In genomic region chr7:98574771-98575191, GRCm38 (mm10) we compare ENCODE assay signal across 16 mouse cellular contexts.
DNase-seq lines count a peak whose midpoint lies in the region; TF ChIP-seq lines count a peak whose summit lies in the region.
"Had no signal": no experiment of that assay in that cellular context is flagged by ENCODE, and none has a peak within 500 bp of the region (broad histone marks: within the 10 kb centered on the region; RNA-seq: fewer than 3 reads in every experiment).

No protein-coding gene starts in this region.

- TF ChIP-seq CTCF in gastrocnemius, adult 2 months (IDR thresholded peaks at IDR 0.05) = no peak
- no peak for TF ChIP-seq CTCF in liver, adult 2 months (IDR thresholded peaks at IDR 0.05; ENCODE audit: low read depth, low read length)
- no peak for TF ChIP-seq CTCF in thymus, adult 2 months (IDR thresholded peaks at IDR 0.05; ENCODE audit: borderline replicate concordance, control insufficient read depth, extremely low read depth, insufficient read depth, low read length, poor library complexity)

- 56% methylated on average over 2 of the region's 2 CpGs for WGBS in liver, adult 2 months
- 95% methylated on average over 2 of the region's 2 CpGs for WGBS in thymus, adult 2 months

- no peaks in the 10 kb centered on the region for H3K27me3 ChIP-seq in liver, adult 2 months (ENCODE audit: control insufficient read depth, insufficient read depth, low read length)
- no peaks in the 10 kb centered on the region for H3K27me3 ChIP-seq in thymus, adult 2 months (ENCODE audit: control insufficient read depth, insufficient read depth, low read length)
- H3K27me3 ChIP-seq: embryonic facial prominence, embryonic 15.5 days; forebrain, embryonic 12.5 days; liver, embryonic 13.5 days; stomach, embryonic 15.5 days had no signal

- no peak overlapping the region for H3K4me3 ChIP-seq in gastrocnemius, adult 2 months
- H3K4me3 ChIP-seq in liver, adult 2 months (ENCODE audit: insufficient read depth, low read depth, low read length) = no peak overlapping the region
- no peak overlapping the region for H3K4me3 ChIP-seq in thymus, adult 2 months (ENCODE audit: control insufficient read depth, insufficient read depth, low read length)
- H3K4me3 ChIP-seq: embryonic facial prominence, embryonic 15.5 days; forebrain, embryonic 12.5 days; liver, embryonic 13.5 days; stomach, embryonic 15.5 days had no signal

- H3K4me1 ChIP-seq in liver, adult 2 months (ENCODE audit: control insufficient read depth, insufficient read depth, low read length) = peaks cover 12% of the 10 kb centered on the region
- H3K4me1 ChIP-seq in thymus, adult 2 months (replicated peaks; ENCODE audit: control insufficient read depth, insufficient read depth, low read length) = peaks cover 54% of the 10 kb centered on the region
- H3K4me1 ChIP-seq: forebrain, embryonic 12.5 days had no signal

- peak overlapping the region; percentile 63 for H3K27ac ChIP-seq in gastrocnemius, adult 2 months
- peak overlapping the region; percentile 72 for H3K27ac ChIP-seq in liver, adult 2 months (replicated peaks; ENCODE audit: insufficient read depth, low read depth, low read length)
- H3K27ac ChIP-seq in thymus, adult 2 months (ENCODE audit: control insufficient read depth, insufficient read depth, low read length) = no peak overlapping the region
- H3K27ac ChIP-seq: embryonic facial prominence, embryonic 15.5 days; forebrain, embryonic 12.5 days; liver, embryonic 13.5 days; stomach, embryonic 15.5 days had no signal

- no peaks in the 10 kb centered on the region for H3K36me3 ChIP-seq in liver, adult 2 months (ENCODE audit: control insufficient read depth, insufficient read depth, low read length)
- H3K36me3 ChIP-seq in thymus, adult 2 months (ENCODE audit: control insufficient read depth, insufficient read depth, low read length) = no peaks in the 10 kb centered on the region
- H3K36me3 ChIP-seq: embryonic facial prominence, embryonic 15.5 days; forebrain, embryonic 12.5 days; liver, embryonic 13.5 days; stomach, embryonic 15.5 days had no signal

- no peak for TF ChIP-seq POLR2A in liver, adult 2 months (IDR thresholded peaks at IDR 0.05; ENCODE audit: extremely low read depth, insufficient read depth, low read length)
- TF ChIP-seq POLR2A in thymus, adult 2 months (IDR thresholded peaks at IDR 0.05; ENCODE audit: control insufficient read depth, extremely low read depth, insufficient read depth, low read length, poor library complexity) = no peak

- intact Hi-C loops in gastrocnemius, adult 2 months (cut with DNase I) = no loop called here
- intact Hi-C loops in gastrocnemius, postnatal 14 days (cut with DNase I; ENCODE audit: low total_unique reads) = no loop called here

- no peak for DNase-seq in gastrocnemius, adult 2 months
- no peak for DNase-seq in gastrocnemius, postnatal 14 days
- peak; percentile 55 for DNase-seq in liver, adult 2 months (ENCODE audit: extremely low read depth, low read depth, low spot score)
- no peak for DNase-seq in liver
- peak; percentile 31 to 58 for DNase-seq in kidney, adult 8-10 months
- peak; percentile 52 to 57 for DNase-seq in kidney, postnatal 36 days
- DNase-seq in thymus, adult 2 months = no peak
- no peak for DNase-seq in cerebellum, postnatal 4 days (ENCODE audit: low spot score in 2 of 2)
- DNase-seq: cerebellum, adult 2 months; layer of hippocampus, postnatal 36 days; liver, embryonic 13.5 days; lung, postnatal 10 days; spleen, adult 18-20 months had no signal

- H3K9ac ChIP-seq in liver, adult 2 months (ENCODE audit: low read depth, low read length) = no peak overlapping the region
- H3K9ac ChIP-seq: embryonic facial prominence, embryonic 15.5 days; forebrain, embryonic 12.5 days; liver, embryonic 13.5 days; stomach, embryonic 15.5 days had no signal

- H3K79me2 ChIP-seq in liver, adult 2 months (ENCODE audit: control insufficient read depth, insufficient read depth, low read length) = no peaks in the 10 kb centered on the region

Comparison
In these comparisons a context has a peak if more than half of its experiments do, and no peak if none do; other contexts are left out.
1. DNase-seq: peak in liver, adult 2 months (single experiment), kidney, adult 8-10 months (2 of 2) and kidney, postnatal 36 days (2 of 2); none in gastrocnemius, adult 2 months (single experiment), gastrocnemius, postnatal 14 days (single experiment), liver (single experiment), thymus, adult 2 months (single experiment) and cerebellum, postnatal 4 days (0 of 2).